Mouse (Mus musculus): ENCODE data around the gene Bpifb4. TPM values are rescaled to one million over a fixed set of nuclear protein-coding genes. Genes with fewer than 3 reads are reported as not detected.

Bpifb4 gene
- total RNA-seq (2017) = not detected in 2 replicates

DNA sequence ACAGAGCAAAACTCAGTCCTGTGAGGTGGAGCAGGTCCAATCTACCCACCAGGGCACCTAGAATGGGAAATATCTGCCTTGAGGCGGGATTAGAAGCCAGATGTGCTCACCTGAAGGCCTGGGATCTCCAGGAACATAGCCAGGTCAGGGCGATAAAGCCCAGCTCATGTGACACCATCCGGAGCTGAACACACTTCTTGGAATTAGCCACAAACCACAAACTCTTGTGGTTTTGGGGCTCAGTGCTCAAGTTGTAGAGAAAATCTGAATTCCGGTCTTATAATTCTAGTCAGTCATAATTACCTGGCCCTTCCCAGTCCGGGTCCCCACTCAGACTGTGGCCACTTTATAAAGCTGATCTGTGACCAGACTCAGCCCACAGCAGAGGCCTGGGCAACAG lies at the start of gene Bpifb4:
Bpifb4 (plus strand) TSS at position 370 of the 400 bp plus-strand sequence.
- peak; percentile 57 for ATAC-seq (replicated peaks; ENCODE audit: low read depth, poor library complexity, severe bottlenecking)

DNA sequence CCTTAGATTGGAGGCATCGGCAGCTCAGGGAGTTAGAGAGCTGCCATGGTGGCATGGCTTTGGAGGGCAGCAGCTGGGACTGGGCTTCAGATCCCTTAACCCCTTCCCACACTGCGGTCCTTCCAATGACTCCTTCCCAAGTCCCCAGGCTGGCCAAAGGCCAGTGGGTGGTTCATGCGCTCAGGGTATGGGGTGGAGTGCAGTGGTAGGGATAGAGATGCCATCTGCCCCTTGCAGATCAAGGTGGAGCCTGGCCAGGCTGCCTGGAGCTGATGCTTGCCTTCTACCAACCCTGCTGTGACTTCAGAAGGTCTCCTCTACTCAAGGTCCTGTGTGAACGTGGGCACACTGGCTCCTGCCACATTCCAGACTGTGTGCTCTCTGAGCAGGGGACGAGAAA lies 38.9 kb upstream of the Bpifb4 start:
- ATAC-seq (replicated peaks; ENCODE audit: low read depth, poor library complexity, severe bottlenecking) = no peak

DNA sequence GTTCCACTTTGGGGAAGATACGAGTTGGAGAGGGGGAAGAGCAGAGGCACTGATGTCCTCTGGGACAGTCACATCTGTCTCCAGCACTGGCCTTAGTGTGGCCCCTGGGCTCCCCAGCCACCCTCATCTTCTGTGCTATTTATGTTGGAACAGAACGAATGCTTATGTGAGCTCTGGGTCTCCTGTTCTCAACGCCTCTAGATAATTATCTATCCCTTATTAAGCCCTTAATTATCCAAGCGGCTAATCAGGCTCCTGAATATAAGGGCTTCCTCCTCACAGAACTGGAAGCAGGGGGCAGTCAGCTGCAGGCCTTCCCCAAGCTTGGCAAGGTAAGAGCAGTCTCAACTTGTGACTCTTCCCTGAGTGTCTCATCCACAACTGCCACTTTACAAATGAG lies 37.9 kb upstream of the Bpifb4 start, which contains the start of gene Bpifb6:
Bpifb6 (plus strand) TSS at position 301 of the 400 bp plus-strand sequence.
- no peak for ATAC-seq (replicated peaks; ENCODE audit: low read depth, poor library complexity, severe bottlenecking)

DNA sequence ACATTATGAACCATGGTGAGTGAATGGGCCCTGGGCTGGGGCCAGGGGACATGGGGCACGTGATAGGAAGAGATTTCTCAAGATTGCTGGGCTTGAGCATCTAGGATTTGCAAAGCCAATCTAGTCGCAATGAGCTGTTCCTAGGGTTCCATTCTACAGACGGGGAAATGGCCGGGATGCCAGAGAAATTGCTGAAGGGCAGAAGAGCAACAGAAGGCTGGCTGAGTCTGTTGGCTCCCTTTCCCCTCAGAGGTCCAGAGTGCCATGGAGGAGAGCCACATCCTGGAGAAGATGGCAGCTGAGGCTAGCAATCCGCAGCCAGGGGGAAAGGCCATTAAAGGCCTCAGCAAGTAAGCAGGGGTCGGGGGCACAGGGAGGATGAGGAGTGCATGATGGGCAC lies 35.3 kb upstream of the Bpifb4 start:
- ATAC-seq (replicated peaks; ENCODE audit: low read depth, poor library complexity, severe bottlenecking) = no peak

DNA sequence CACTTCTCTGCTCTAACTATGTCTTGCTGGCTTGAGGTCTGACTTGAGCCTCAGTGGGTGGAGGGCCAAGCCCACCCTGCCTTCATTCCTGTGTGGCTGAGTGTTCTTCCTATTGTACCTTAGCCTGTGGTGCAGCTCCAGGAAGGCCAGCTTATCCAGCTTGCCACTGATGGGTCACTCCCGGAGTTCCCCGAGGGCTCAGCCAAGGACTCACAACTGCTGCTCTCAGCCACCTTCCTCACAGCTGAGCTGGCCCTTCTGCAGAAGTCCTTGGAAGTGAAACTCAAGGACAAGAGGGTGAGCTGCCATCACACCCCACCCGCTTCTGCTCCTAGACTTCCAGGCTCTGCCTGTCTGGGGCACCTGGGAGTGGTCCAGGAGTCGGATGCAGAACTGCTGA lies 31.4 kb upstream of the Bpifb4 start:
- no peak for ATAC-seq (replicated peaks; ENCODE audit: low read depth, poor library complexity, severe bottlenecking)

DNA sequence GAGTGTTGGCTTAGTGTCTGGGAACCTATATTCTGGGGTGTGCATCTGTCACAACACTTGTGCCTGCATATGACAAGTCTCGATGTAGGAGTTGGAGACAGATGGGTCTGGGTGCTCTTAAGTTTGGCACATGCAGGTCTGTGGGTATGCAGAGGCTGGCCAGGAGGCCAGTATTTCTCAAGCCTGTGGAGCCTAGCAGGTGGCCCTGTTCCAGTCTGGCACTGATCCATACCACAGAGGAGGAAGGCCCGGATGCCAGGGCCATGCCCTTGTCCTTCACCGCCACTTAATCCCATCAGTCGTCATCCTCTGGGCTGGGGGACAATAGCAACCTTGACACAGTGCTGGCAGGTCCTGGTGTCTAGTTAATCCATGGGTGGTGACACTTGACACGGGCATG lies 23.9 kb upstream of the Bpifb4 start:
- ATAC-seq (replicated peaks; ENCODE audit: low read depth, poor library complexity, severe bottlenecking) = peak; percentile 40; the same call in 1 of the 2 replicates

DNA sequence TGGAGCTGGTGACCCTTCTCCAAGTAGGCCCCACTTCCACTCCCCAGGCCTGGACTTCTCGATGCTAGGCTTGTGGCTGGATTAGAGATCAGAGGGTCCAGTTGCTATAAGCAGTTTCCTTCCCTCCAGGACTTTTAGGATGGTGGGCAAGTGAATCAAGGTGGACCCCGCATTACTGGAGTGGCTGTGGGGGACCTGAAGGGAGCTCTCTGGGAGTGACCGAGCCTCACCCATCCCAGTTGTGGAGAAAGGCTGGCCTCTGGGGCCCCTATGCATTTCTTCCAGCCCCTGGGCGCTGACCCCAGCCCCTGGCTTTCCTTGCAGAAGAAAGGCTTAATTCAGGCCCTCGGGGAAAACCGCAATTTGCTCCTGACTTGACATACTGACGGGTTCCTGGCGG lies 20.1 kb upstream of the Bpifb4 start, which contains the start of gene Bpifb3:
Bpifb3 (plus strand) TSS at position 301 of the 400 bp plus-strand sequence.
- no peak for ATAC-seq (replicated peaks; ENCODE audit: low read depth, poor library complexity, severe bottlenecking)

DNA sequence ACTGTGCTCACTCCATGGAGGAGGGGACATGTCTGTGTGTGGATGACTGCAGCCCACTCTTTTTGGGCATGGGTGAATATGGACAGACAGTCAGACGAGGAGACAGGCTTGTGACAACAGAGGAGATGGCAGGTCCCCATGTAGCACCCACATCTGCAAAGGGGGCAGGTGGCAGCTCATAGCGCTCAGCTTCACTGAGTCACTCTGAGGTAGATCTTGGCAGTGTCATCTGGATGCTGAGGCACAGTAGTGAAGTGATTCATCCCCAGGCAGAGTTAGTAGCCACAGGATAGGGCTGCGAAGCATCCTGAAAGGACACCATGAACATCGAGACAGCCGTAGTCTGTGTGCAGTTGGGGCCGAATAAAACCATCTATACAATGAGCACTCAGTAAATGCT lies 16.8 kb upstream of the Bpifb4 start:
- ATAC-seq (replicated peaks; ENCODE audit: low read depth, poor library complexity, severe bottlenecking) = no peak

DNA sequence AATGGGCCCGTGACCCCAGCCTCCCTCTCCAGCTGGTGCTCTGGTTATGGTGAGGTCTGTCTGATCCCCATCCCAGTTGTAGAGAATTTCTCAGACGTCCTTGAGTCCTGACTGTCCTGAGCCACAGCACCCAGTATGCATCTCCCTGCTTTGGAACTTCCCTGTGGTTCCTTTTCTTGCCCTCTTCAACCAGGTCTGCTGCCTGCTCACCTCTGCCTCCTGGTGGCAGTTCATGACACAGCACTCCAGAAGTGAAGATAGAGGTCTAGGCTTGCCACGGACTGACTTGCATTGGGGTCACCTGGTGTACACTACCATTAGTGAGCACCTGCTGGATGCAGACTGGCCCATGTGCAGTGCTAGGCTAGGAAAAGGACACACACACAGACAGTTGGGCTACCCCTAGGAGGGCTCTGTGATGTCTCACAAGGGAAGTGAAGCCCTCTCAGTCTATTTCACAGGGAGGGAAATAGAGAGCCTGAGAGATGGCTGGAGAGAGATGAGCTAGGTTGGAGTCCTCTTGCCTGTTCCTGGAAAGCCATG lies 8.1 kb upstream of the Bpifb4 start:
- peak; percentile 96 for ATAC-seq (replicated peaks; ENCODE audit: low read depth, poor library complexity, severe bottlenecking)

DNA sequence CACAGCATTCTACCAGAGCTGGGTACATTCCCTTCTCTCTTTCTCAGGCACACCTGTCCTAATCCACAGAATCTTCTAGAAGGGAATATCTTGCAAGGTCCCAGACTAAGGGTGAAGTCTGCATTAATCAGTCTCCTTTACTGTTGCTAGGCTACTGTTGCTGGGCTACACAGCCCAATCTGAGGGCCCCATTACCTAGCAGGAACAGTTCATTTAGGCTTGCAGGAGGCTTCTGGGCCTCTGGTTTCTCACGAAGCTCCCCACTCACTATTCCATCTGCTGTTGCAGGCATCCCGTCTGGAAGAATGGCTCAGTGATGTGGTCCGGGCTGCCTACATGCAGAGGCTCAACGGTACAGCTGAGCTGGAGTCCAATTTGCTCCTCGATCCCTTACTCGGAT lies 6.9 kb upstream of the Bpifb4 start:
- no peak for ATAC-seq (replicated peaks; ENCODE audit: low read depth, poor library complexity, severe bottlenecking)

DNA sequence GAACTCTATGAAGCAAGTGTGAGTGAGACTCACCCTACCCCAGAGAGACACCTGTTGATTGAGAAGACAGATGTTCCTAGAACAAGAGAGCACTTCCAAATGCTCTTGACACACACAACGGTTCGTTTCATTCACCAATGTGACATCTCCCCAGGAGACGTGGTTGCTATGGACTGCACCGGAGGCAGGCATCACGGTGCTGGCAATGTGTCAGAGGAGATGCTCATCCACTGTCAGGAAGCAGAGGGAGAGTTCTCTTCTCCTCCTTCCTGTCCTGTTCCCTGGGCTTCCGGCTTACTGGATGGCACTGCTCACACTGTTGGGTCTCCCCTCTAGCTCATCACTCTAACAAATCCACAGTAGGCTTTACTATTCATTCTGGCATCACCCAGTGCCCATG lies 4.7 kb upstream of the Bpifb4 start:
- no peak for ATAC-seq (replicated peaks; ENCODE audit: low read depth, poor library complexity, severe bottlenecking)

DNA sequence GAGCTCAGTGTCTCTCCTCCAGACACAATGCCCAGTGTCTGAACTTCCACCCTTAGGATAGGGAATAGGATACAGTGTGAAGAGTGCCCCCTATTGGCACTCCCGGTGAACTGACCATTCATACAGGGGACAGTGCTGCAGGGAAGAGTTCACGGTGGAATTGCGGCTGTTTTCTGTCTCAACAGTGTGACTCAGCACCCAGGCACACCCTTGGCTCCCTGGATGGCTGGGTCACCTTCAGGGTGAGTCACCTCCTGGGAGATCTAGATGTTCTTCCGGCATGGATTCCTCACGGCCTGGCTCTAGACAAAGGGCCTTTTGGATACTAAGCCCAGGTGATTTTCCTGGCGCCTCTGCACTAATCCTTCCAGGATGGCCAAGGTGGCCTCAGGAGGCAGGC lies 2.7 kb upstream of the Bpifb4 start:
- no peak for ATAC-seq (replicated peaks; ENCODE audit: low read depth, poor library complexity, severe bottlenecking)

DNA sequence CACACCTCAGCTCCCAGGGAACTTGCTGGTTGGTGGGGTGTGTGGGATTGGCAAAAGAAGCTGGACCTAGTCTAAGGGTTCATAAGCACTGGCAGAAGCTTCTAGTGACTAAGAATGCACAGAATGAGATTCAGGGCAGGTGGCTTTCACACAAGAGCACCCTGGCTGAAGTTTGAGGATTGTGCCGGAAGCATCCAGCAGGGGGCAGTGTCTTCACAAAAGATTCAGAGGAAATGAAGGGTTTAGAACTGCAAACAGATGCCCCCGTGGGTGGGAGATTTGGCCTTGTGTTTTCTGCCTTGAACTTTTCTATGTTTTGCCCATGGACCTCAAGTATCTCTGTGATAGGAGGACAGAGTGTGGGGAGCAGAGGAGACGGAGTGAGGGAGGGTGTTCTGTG lies 5.5 kb downstream of the Bpifb4 start:
- peak; percentile 54; the same call in 1 of the 2 replicates for ATAC-seq (replicated peaks; ENCODE audit: low read depth, poor library complexity, severe bottlenecking)

DNA sequence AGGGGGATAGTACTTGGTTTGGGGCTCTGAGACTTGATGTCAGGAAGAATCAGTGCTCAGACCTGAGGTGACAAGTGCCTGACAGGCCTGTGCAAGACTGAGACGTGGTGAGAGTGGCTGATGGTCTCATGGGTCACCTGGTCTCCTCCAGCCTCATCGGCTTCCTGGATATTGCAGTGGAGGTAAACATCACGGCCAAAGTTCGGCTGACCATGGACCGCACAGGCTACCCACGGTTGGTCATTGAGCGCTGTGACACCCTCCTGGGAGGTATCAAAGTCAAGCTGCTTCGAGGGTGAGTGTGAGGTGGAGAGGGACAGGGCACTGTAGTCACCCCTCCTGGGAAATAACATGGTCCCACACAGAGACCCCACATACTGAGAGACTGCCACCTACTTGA lies 6.6 kb downstream of the Bpifb4 start:
- ATAC-seq (replicated peaks; ENCODE audit: low read depth, poor library complexity, severe bottlenecking) = no peak

DNA sequence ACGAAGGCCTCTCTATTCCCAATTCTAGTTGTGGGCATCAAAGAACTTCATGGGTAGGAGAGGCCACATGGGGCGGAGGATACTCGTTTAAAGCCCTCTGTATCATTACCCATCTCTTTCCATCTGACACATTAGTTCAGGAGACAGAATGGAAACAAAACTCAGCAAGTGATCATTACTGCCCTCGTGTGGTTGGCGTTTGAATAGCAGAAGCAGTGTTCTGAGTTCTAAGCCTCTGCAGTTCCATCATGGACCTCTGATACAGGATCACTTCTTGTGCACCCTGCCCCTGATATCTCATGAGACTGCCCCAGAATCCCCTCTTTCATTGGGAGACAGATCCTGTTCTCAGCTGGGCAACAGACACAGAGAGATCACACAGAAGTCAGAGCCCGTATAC lies 14.9 kb downstream of the Bpifb4 start:
- ATAC-seq (replicated peaks; ENCODE audit: low read depth, poor library complexity, severe bottlenecking) = peak; percentile 79

DNA sequence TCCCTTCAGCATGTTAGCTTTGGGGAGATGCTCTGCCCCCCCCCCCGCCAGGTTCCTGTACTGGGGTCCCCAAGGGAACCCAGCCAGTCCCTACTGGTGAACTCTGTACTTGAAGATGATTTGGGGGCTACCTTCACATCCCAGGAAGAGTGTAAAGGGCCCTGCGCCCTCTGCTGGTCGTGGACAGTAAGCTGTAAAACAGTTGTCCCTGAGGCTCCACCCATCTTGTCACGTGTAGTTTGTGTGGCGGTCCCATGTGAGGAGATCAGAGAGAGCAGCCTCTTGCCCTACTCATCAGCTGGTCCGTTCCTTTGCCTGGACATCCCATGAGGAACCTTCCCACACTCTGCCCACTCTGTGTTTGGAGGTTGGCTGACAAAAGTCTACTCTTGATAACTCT lies 15.8 kb downstream of the Bpifb4 start:
- ATAC-seq (replicated peaks; ENCODE audit: low read depth, poor library complexity, severe bottlenecking) = peak; percentile 94

DNA sequence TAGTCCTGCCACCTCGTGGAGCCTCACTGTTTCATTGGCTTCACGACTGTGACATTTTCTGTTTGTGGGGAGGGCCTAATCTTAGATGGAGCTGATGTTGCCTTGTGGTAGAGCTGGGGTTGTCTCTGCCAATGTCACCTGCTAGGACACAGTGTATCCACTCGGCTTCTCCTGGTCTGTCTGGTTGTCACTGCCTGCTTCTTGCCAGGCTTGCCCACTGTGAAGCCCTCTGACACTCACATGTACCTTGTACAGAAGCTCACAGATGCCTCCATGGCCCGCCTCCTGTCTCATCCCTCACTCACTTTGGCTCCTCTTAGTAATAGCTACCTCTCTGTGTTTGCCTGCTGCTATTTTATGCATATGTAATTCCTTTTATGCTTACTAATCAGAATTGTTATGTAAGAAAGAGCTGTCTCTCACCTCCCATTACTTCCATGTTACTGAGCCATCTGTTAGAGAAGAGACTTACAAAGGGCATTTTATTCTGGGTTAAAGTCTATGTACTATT lies 24.9 kb downstream of the Bpifb4 start:
- ATAC-seq (replicated peaks; ENCODE audit: low read depth, poor library complexity, severe bottlenecking) = no peak

DNA sequence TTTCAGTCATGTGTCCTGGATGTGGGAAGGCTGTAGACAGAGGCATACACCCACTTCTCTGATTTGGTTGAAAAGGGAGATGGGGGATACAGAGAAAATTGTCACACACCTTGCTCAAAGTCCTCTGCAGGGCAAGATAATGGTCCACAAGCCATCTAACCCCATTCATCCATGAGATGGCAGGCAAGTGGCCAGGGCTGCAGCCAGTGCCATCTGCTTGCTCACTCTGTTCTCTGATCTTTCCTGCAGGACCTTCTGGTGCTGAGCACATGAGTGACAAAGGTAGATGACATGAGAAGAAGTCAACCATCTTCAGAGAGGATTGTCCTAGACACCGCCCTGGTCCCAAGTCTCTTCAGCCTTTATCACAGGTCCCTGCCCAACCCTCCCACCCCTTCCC lies 25.3 kb downstream of the Bpifb4 start:
- ATAC-seq (replicated peaks; ENCODE audit: low read depth, poor library complexity, severe bottlenecking) = no peak

DNA sequence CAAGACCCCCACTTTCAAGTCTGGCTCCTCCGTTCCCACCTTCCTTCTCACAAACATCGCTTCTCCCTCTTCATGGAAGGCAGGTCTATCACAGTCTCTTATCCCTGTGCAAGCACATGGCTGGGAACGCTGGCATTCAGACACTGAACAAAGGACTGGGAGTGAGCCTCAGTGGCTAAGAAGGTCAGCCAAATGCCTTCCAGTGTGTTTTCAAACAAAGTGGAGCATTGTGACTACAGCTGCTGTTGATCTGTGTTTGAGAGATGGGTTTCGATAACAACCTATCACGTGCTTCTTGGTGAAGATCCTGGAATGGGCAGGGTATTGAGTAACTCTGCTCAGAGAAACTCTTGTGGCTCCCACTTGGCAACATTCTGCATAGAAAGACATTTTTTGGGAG lies 32.2 kb downstream of the Bpifb4 start:
- no peak for ATAC-seq (replicated peaks; ENCODE audit: low read depth, poor library complexity, severe bottlenecking)

DNA sequence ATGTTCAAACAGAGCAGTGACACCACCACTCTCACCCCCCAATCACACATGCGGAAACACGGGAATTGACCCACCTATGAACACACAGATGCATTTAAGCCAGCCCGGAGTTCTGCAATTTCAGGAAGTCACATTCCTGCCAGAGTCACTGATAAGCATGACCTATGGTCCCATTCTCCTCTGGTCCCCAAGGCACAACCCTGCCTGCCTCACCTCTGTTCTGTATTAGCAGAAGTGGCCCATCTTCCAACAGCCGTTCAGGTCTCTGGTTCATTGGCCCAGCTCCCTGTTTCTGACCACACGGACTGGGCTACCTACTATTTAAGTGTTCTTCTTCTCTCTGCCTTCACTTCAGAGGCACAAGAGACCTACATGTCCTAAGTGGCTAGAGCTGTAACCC lies 36.6 kb downstream of the Bpifb4 start, which contains the start of gene Bpifa6:
Bpifa6 (plus strand) TSS at position 364 of the 400 bp plus-strand sequence.
- no peak for ATAC-seq (replicated peaks; ENCODE audit: low read depth, poor library complexity, severe bottlenecking)

DNA sequence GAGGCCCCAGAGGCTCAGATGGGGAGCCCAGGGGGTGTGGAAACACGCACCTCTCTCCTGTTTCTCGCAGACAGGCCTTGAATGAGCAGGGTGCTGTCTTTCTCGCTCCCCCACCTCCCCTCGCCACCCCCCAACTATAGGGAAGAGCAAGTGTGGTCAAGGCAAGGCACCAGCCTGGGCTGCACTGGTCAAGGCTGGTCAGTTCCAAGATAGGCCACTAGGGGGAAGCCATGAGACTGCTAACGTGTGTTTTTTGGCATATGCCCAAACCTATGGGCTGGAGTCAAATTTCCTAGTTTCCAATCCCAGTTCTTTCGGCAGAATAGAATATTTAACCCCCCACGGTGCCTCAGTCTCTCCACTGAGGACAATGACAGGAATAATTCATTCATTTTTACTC lies 57.8 kb downstream of the Bpifb4 start:
- ATAC-seq (replicated peaks; ENCODE audit: low read depth, poor library complexity, severe bottlenecking) = peak; percentile 87

DNA sequence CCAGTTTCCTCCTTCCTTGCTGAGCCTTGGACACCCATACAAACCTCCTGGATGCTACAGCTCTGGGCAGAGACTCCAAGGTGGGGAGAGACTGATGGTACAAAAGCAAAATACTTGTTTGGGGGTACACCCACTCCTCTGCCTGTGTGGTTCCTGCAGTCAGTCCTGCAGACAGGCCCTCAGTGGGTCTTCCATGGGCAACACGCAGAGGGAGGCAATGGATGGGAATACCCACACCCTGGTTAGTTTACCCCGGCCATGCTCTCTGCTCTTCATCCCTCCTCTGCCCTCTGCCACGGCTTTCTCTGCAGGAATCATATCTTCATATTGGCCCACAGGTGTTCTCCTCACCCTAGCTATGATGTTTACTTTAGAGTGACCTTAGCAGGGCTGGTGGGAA lies 62.5 kb downstream of the Bpifb4 start:
- no peak for ATAC-seq (replicated peaks; ENCODE audit: low read depth, poor library complexity, severe bottlenecking)
